Mouse (Mus musculus) frontal cortex, adult (tissue): ENCODE measurements around the gene Gabbr2.

ENCODE experiments used
- ATAC-seq: cut with Nextera tagmentation; 2 replicates; pipeline ENCODE4 v1.9.2; 2017; ENCODE audit warnings: mild to moderate bottlenecking, moderate library complexity, mixed read lengths; ENCODE audit not compliant: low TSS enrichment

The Gabbr2 gene

DNA sequence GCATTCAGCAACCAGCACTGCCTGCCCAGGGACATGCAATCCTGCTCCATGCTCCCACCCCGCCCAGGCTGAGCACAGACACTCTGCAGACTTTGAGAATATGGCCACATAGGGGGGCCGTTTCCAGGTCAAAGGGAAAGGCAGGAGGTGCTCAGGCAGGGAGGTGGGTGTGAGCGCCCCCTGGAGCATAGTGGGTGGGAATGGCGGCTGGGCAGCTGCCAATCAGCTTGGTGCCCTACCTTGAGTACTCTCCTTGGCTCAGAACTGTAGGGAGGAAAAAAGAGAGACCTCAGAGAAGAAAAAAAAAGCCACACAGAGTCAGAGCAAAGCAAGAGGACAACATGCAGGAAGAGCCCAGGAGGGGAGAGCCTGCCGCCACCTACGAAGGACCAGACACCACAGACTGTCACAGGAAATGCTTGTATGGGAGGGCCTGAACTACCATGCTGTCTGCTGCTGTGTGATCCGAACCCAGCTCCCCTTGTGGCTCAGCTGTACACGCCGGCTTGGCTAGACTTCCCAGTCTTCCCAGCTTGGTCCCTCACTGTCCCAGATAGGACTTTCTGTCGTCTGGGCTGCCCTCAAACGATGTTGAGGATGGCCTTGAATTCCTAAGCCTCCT, 373.4 kb downstream of the Gabbr2 start:
- no peak for ATAC-seq

DNA sequence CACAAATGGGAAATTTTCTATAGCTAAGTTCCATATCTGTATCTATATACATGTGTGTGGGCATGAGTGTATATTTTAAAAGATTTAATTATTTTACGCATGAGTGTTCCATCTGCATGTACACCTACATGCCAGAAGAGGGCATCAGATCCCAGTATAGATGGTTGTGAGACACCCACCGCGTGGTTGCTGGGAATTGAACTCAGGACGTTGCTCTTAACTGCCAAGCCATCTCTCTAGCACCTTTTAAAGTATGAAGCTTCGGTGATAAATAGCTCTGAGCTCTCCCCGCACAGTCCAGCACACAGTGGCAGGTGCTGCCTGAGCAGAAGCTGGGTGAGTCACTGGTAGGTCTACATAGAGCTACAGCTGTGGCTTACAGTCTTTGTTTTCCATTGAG, 374.3 kb downstream of the Gabbr2 start:
- ATAC-seq = no peak

DNA sequence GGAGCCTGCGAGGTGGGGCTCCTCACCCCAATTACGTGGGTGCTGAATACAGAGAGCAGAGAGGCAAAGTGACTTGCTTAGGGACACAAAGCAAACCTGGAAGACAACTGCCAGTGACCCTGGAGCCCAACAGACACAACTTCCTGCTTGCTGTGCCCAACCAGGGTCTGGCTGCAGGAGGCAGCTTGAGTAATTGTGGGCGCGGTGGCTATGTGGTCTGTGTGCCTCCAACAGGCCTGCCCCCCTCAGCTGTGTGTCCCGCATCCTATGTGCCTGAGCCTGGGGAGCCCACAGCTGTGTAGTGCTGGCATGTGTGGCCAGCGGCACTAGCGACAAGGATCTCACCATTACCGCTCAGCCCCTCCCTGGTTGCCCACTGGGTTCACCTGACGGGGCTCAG, 377.0 kb downstream of the Gabbr2 start:
- ATAC-seq = no peak

DNA sequence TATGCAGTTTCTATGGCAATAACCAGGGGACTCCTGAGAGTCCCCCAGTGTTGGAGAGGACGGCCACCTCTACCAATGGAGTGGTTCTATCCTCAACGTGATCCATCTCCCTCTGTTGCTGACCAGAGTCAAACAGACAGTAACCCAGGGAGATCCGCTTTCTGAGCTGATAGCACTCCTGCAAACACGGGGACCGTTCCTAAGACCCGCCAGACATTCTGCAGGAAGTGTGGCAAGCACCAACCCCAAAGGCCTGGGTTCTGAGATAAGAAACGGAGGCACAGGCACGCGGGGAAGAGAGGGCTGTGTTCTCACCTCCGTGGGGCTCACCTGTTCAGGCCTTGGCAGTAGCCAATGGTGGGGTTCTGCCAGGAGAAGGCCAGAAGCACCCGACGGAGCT, 378.1 kb downstream of the Gabbr2 start:
- no peak for ATAC-seq
